Mouse (Mus musculus): Measurements from ENCODE around the gene Gpr15.

The Gpr15 gene

DNA sequence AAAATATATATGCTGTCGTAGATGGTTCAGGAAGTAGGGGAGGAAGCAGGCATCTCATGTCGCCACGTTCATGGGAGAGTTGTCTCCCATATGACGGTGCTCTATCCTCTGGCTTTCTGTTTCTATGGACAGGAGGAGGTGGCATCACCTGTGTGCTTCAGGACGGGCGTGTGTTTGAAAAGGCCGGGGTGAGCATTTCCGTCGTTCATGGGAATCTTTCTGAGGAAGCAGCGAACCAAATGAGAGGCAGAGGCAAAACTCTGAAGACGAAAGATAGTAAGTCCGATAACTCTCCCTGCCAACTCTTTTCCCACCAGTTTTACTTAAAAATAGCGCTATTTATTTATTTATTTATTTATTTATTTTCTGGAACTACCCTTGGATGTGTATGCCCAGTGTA lies 46.5 kb downstream of the Gpr15 start:
- CTCF ChIA-PET = no interaction called here

DNA sequence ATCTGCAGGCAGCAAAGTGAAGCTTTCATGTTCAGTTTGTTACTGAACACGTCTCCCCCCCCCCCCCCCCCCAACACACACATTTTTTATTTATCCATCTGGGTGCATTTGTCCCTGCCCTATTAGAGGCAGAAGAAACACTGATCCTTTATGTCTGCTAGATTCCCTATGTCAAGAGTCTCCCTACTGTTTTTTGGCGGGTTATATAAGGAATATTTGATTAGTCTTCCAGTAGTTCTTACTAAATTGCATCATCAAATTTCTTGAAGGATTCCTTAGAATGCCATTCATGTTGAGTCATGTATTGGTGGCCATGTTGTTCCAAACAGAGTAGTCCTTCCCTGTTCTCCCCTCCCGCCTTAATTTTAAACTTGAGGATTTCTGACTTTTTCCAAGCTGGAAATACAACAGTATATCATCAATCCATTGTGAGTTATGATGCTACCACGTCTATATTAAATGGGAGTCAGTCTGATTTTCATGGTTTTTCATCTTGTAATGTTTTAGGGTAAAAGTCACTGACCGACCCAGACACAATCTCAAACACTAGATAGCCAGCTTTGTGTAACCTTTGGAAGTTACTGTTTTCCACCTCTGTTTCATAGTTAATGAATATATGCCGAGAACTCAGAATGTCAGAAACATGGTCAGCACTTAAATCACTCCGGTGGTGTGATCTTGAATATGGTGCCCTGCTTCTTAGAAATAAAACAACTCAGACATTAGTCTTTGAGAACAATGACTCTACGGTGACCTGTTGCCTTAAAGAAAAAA lies 47.5 kb downstream of the Gpr15 start:
- CTCF ChIA-PET = interaction anchor here (0.5 to 1.1 kb wide), 4 partner anchors 12 to 1004 kb away, joined by 3 to 17 read pairs (median 6); partner anchors contain the start of gene St3gal6

GRCm38 (mm10) chr16:58670643-58671042 lies 48.2 kb downstream of the Gpr15 start:
- CTCF ChIA-PET = interaction anchor here (0.7 to 1.1 kb wide), 2 partner anchors 75 to 147 kb away, joined by 3 to 6 read pairs; partner anchors contain the start of gene St3gal6

GRCm38 (mm10) chr16:58669917-58670630 lies 48.8 kb downstream of the Gpr15 start, which contains the start of gene Cpox:
Gene Cpox, plus strand, starts transcription at chr16:58670292.
- CTCF ChIA-PET = interaction anchor here (1.1 kb wide), 1 partner anchor 146 kb away, joined by 3 read pairs; the partner anchor contains the start of gene St3gal6

- CTCF ChIA-PET = no interaction called here
Measured at GRCm38 (mm10) chr16:58669264-58669663, 49.6 kb downstream of the Gpr15 start.

- CTCF ChIA-PET = no interaction called here
Measured at GRCm38 (mm10) chr16:58668586-58668985, 50.3 kb downstream of the Gpr15 start.

All from spleen, embryonic (tissue).